In the genomic region with DNA sequence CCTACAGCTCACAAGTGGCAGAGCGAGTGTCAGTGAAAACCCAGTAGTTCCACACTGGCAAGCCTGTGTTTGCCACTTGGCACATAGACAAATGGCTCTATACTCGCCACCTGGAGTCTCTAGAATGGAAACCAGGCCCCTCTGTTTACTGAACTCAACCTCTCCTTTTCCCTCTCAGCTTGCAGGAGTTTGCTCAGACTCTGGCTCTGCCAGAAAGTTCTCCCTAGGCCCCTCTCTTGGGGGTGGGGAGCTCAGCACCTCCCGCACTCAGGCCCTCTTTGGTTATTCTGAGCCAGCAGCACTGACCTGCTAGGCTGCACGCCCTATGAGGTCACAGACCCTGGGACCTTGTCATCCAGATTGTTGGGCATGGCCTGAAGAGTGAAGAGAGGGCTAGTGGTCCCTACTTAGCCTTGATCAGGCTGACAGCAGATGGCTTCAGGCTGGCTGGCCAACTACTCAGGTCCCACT, we compare ENCODE assay signal across 12 mouse cellular contexts. TPM values are rescaled to one million over a fixed set of nuclear protein-coding genes. Genes with fewer than 3 reads are reported as not detected.
A peak's percentile ranks its signal among the peaks of the same experiment; 100 is the strongest.
DNase-seq lines count a peak whose midpoint lies in the region; ATAC-seq and TF ChIP-seq lines count a peak whose summit lies in the region.
"Had no signal": no experiment of that assay in that cellular context is flagged by ENCODE, and none has a peak within 500 bp of the region (broad histone marks: within the 10 kb centered on the region; RNA-seq: fewer than 3 reads in every experiment).

No protein-coding gene starts in this region.

- peak overlapping the region; percentile 68 for H3K27ac ChIP-seq in left cerebral cortex, adult 2 months
- H3K27ac ChIP-seq in liver, embryonic 15.5 days (replicated peaks), result 0 out of 2 replicates have a peak overlapping the region, but pooled peaks have one; percentile 29
- H3K27ac ChIP-seq: embryonic facial prominence, embryonic 13.5 days; limb, embryonic 13.5 days had no signal

- H3K36me3 ChIP-seq in liver, embryonic 15.5 days (replicated peaks), result 0 out of 2 replicates have a peak, but pooled peaks cover 2% of the 10 kb centered on the region
- H3K36me3 ChIP-seq: embryonic facial prominence, embryonic 13.5 days had no signal

- no peak for TF ChIP-seq CTCF in left cerebral cortex, adult 2 months (IDR thresholded peaks at IDR 0.05)

- H3K4me3 ChIP-seq in left cerebral cortex, adult 2 months, result no peak overlapping the region
- H3K4me3 ChIP-seq in liver, embryonic 15.5 days (replicated peaks), result no peak overlapping the region
- H3K4me3 ChIP-seq: embryonic facial prominence, embryonic 13.5 days; limb, embryonic 13.5 days had no signal

- no peak overlapping the region for H3K9ac ChIP-seq in liver, embryonic 15.5 days
- H3K9ac ChIP-seq: embryonic facial prominence, embryonic 13.5 days; limb, embryonic 13.5 days had no signal

- H3K4me2 ChIP-seq in liver, embryonic 15.5 days, result no peak overlapping the region
- H3K4me2 ChIP-seq: embryonic facial prominence, embryonic 13.5 days; limb, embryonic 13.5 days had no signal

- H3K9me3 ChIP-seq in liver, embryonic 15.5 days (replicated peaks), result no peaks in the 10 kb centered on the region
- H3K9me3 ChIP-seq: embryonic facial prominence, embryonic 13.5 days; limb, embryonic 13.5 days had no signal

- peak; percentile 85 for DNase-seq in heart, adult 11 months
- DNase-seq in heart, postnatal 36 days, result no peak
- no peak for DNase-seq in left cerebral cortex, adult 2 months (ENCODE audit: extremely low spot score in 1 of 2, low spot score in 2 of 2)
- DNase-seq in left cerebral cortex, adult 18-20 months (ENCODE audit: low spot score in 2 of 2), result no peak
- DNase-seq in cerebellum, postnatal 25 days, result peak; percentile 65 to 66
- no peak for DNase-seq in layer of hippocampus, adult 8-10 months (ENCODE audit: low spot score in 2 of 2)
- no peak for DNase-seq in urinary bladder, postnatal 4 days (ENCODE audit: low spot score in 2 of 2)
- DNase-seq: right cerebral cortex, postnatal 4 days had no signal

- no peaks in the 10 kb centered on the region for H3K27me3 ChIP-seq in liver, embryonic 15.5 days
- H3K27me3 ChIP-seq: CH12.LX; embryonic facial prominence, embryonic 13.5 days; limb, embryonic 13.5 days had no signal

- 67% methylated on average over 4 of the region's 4 CpGs for WGBS in liver, embryonic 15.5 days (ENCODE audit: insufficient replicate concordance)

- intact Hi-C loops in heart, postnatal 36 days (cut with DNase I), result no loop called here
- intact Hi-C loops in left cerebral cortex, adult 2 months (cut with DNase I), result no loop called here

- H3K4me1 ChIP-seq in liver, embryonic 15.5 days (replicated peaks), result peaks cover 97% of the 10 kb centered on the region

- no peak for ATAC-seq in liver, embryonic 15.5 days (ENCODE audit: insufficient read depth)

RNA-seq across cellular contexts. Expression of gene Gm9821, which starts 9.7 kb away (rescaled TPM):
- total RNA-seq in heart, postnatal 36 days (2021), result not detected
- total RNA-seq in left cerebral cortex, adult 2 months (2021), result not detected
- not detected for total RNA-seq in left cerebral cortex, adult 18-20 months (2021)
- polyA plus RNA-seq in liver, embryonic 15.5 days (2015; fragmentation: Nextera tagmentation; extraction: Ambion mirVana), result 0.89 and 1.1 TPM in 2 replicates
- not detected for total RNA-seq in layer of hippocampus, adult 8-10 months (2022)

RNA-seq across cellular contexts. Expression of gene Dgkz, which starts 20.5 kb away (rescaled TPM):
- total RNA-seq in heart, postnatal 36 days (2021), result 10 to 100 TPM; 48.4 to 51.2 TPM
- total RNA-seq in left cerebral cortex, adult 2 months (2021), result 100 to 1,000 TPM; 553 to 561 TPM
- 100 to 1,000 TPM; 491 to 526 TPM for total RNA-seq in left cerebral cortex, adult 18-20 months (2021)
- polyA plus RNA-seq in liver, embryonic 15.5 days (2015; fragmentation: Nextera tagmentation; extraction: Ambion mirVana), result 21.2 and 26.6 TPM in 2 replicates
- 100 to 1,000 TPM; 463 to 479 (median 474) TPM for total RNA-seq in layer of hippocampus, adult 8-10 months (2022)

RNA-seq across cellular contexts. Expression of gene Mdk, which starts 23.1 kb away (rescaled TPM):
- 1 to 10 TPM; 2.4 to 3.9 TPM for total RNA-seq in heart, postnatal 36 days (2021)
- 10 to 100 TPM; 16.5 to 21.5 TPM for total RNA-seq in left cerebral cortex, adult 2 months (2021)
- total RNA-seq in left cerebral cortex, adult 18-20 months (2021), result 10 to 100 TPM; 19.0 to 23.8 TPM
- polyA plus RNA-seq in liver, embryonic 15.5 days (2015; fragmentation: Nextera tagmentation; extraction: Ambion mirVana), result 15.2 and 17.1 TPM in 2 replicates
- 10 to 100 TPM; 21.4 to 27.8 (median 24.1) TPM for total RNA-seq in layer of hippocampus, adult 8-10 months (2022)

RNA-seq across cellular contexts. Expression of gene Chrm4, which starts 28.1 kb away (rescaled TPM):
- total RNA-seq in heart, postnatal 36 days (2021), result not detected
- 10 to 100 TPM; 47.9 to 59.9 TPM for total RNA-seq in left cerebral cortex, adult 2 months (2021)
- total RNA-seq in left cerebral cortex, adult 18-20 months (2021), result 10 to 100 TPM; 56.6 to 61.4 TPM
- 0.13 TPM in 1 of 2 replicates, not detected in the other for polyA plus RNA-seq in liver, embryonic 15.5 days (2015; fragmentation: Nextera tagmentation; extraction: Ambion mirVana)
- total RNA-seq in layer of hippocampus, adult 8-10 months (2022), result 10 to 100 TPM; 27.0 to 29.9 (median 29.1) TPM

Comparison
In these comparisons a context has a peak if more than half of its experiments do, and no peak if none do; other contexts are left out.
1. DNase-seq: peak in heart, adult 11 months (single experiment) and cerebellum, postnatal 25 days (2 of 2); none in heart, postnatal 36 days (0 of 2), left cerebral cortex, adult 2 months (0 of 2), left cerebral cortex, adult 18-20 months (0 of 2), layer of hippocampus, adult 8-10 months (0 of 2) and urinary bladder, postnatal 4 days (0 of 2).
2. RNA of gene Dgkz, which starts 20.5 kb away (total RNA-seq): 553 to 561 TPM in left cerebral cortex, adult 2 months, 491 to 526 TPM in left cerebral cortex, adult 18-20 months and 463 to 479 TPM in layer of hippocampus, adult 8-10 months; 48.4 to 51.2 TPM in heart, postnatal 36 days; every median in the first group is over 4 times any median in the second.